Mouse (Mus musculus) urinary bladder, adult 2 months (tissue): ENCODE results near the gene Slc22a23. TPM values are rescaled to one million over a fixed set of nuclear protein-coding genes. Genes with fewer than 3 reads are reported as not detected.
"Not testable (repeated sequence)": the region's sequence is repeated elsewhere in the genome, so short reads cannot be mapped to it uniquely, and the experiment has no call there.

Experiments used
- DNase-seq: peaks from one replicate; pipeline ENCODE4 v3.0.0; 2022; ENCODE audit warnings: low spot score
- polyA plus RNA-seq: library from polyadenylated mRNA; depleted of rRNA; stranded (reverse); fragments of >200 nt; gene quantifications from 2 replicates; pipeline ENCODE4 v1.2.3, GENCODE M21; 2012; rRNA removed

Gene Slc22a23
- 26.6 and 31.8 TPM in 2 replicates for polyA plus RNA-seq

- peak; percentile 79 for DNase-seq
Measured at GRCm38 (mm10) chr13:34345128-34346085, at the start of gene Slc22a23. TSS of gene Slc22a23 (minus strand) at chr13:34345182.

GRCm38 (mm10) chr13:34394305-34394704 lies 49.3 kb upstream of the Slc22a23 start:
- not testable (repeated sequence) for DNase-seq

GRCm38 (mm10) chr13:34392376-34392775 lies 47.4 kb upstream of the Slc22a23 start:
- no peak for DNase-seq

- DNase-seq = no peak
Measured at GRCm38 (mm10) chr13:34388219-34388618, 43.2 kb upstream of the Slc22a23 start.

- DNase-seq = no peak
Measured at GRCm38 (mm10) chr13:34383416-34383815, 38.4 kb upstream of the Slc22a23 start.

GRCm38 (mm10) chr13:34378926-34379325 lies 33.9 kb upstream of the Slc22a23 start:
- DNase-seq = no peak

- DNase-seq = no peak
Measured at GRCm38 (mm10) chr13:34375145-34375544, 30.2 kb upstream of the Slc22a23 start.

- no peak for DNase-seq
Measured at GRCm38 (mm10) chr13:34372870-34373478, 28.0 kb upstream of the Slc22a23 start.

GRCm38 (mm10) chr13:34371951-34372869 lies 27.2 kb upstream of the Slc22a23 start:
- DNase-seq = no peak

GRCm38 (mm10) chr13:34370281-34370825 lies 25.4 kb upstream of the Slc22a23 start:
- no peak for DNase-seq

- DNase-seq = no peak
Measured at GRCm38 (mm10) chr13:34365226-34365625, 20.2 kb upstream of the Slc22a23 start.

- DNase-seq = no peak
Measured at GRCm38 (mm10) chr13:34355656-34356055, 10.7 kb upstream of the Slc22a23 start.

GRCm38 (mm10) chr13:34354830-34355624 lies 10.0 kb upstream of the Slc22a23 start:
- no peak for DNase-seq

GRCm38 (mm10) chr13:34353241-34353640 lies 8.3 kb upstream of the Slc22a23 start:
- no peak for DNase-seq

GRCm38 (mm10) chr13:34351437-34351836 lies 6.5 kb upstream of the Slc22a23 start:
- no peak for DNase-seq

GRCm38 (mm10) chr13:34347960-34348889 lies 3.2 kb upstream of the Slc22a23 start:
- DNase-seq = no peak

- no peak for DNase-seq
Measured at GRCm38 (mm10) chr13:34346748-34347147, 1.8 kb upstream of the Slc22a23 start.

GRCm38 (mm10) chr13:34346238-34346637 lies 1.3 kb upstream of the Slc22a23 start:
- no peak for DNase-seq

GRCm38 (mm10) chr13:34344376-34345127 lies 430 bp downstream of the Slc22a23 start:
- no peak for DNase-seq
